Mouse (Mus musculus) E14TG2a.4 (cell line): ENCODE measurements around the gene Nup50.

Experiments
- CTCF ChIP-seq: conservative IDR thresholded peaks from 2 replicates; pipeline ENCODE4 v1.5.1; 2014; ENCODE audit warnings: low read length
- NANOG ChIP-seq: IDR thresholded peaks from 2 replicates; pipeline ENCODE4 v1.6.1; 2014; ENCODE audit warnings: borderline replicate concordance, low read length, mixed read lengths
- POU5F1 ChIP-seq: IDR thresholded peaks from 2 replicates; pipeline ENCODE4 v1.6.1; 2014; ENCODE audit warnings: low read length, borderline replicate concordance

- TF ChIP-seq CTCF: no peak
- TF ChIP-seq POU5F1: no peak
- no peak for TF ChIP-seq NANOG
These were observed 49.3 kb upstream of the Nup50 start for GRCm38 (mm10) chr15:84873867-84874266.
